Mouse (Mus musculus) heart, embryonic 16.5 days (tissue): ENCODE measurements around the gene Map2. TPM values are rescaled to one million over a fixed set of nuclear protein-coding genes. Genes with fewer than 3 reads are reported as not detected.

Experiments used
- ATAC-seq: fragments of 200-750 bp; cut with Nextera tagmentation; replicated peaks from 2 replicates; pipeline ENCODE4 v1.8.0; 2017; ENCODE audit warnings: moderate number of reproducible peaks; ENCODE audit not compliant: insufficient read depth, low FRiP score; ENCODE audit errors: extremely low read depth
- H3K27ac ChIP-seq: fragments of 300-500 bp; sonication (generic); 2 replicates; pipeline ENCODE4 v1.5.1; 2014; ENCODE audit warnings: mild to moderate bottlenecking, low read length, control low read depth, moderate library complexity
- H3K27me3 ChIP-seq: fragments of 300-500 bp; sonication (generic); 2 replicates; pipeline ENCODE4 v1.6.1; 2014; ENCODE audit warnings: low read length, mixed read lengths; ENCODE audit not compliant: control insufficient read depth, insufficient read depth
- H3K36me3 ChIP-seq: fragments of 300-500 bp; sonication (generic); 2 replicates; pipeline ENCODE4 v1.6.1; 2014; ENCODE audit not compliant: control insufficient read depth, insufficient read depth
- H3K4me1 ChIP-seq: fragments of 300-500 bp; sonication (generic); 2 replicates; pipeline ENCODE4 v1.6.1; 2014; ENCODE audit warnings: low read length, mixed read lengths; ENCODE audit not compliant: control insufficient read depth, insufficient read depth
- H3K4me2 ChIP-seq: fragments of 300-500 bp; sonication (generic); 2 replicates; pipeline ENCODE4 v1.6.1; 2014; ENCODE audit warnings: low read depth, mild to moderate bottlenecking, control low read depth, low read length
- H3K4me3 ChIP-seq: fragments of 300-500 bp; sonication (generic); 2 replicates; pipeline ENCODE4 v1.5.1; 2014; ENCODE audit warnings: mild to moderate bottlenecking, control low read depth, low read length
- H3K9ac ChIP-seq: fragments of 300-500 bp; sonication (generic); 2 replicates; pipeline ENCODE4 v1.6.1; 2014; ENCODE audit warnings: low read length, control low read depth
- H3K9me3 ChIP-seq: fragments of 300-500 bp; sonication (generic); replicated peaks from 2 replicates; pipeline ENCODE4 v1.6.1; 2016; ENCODE audit warnings: low read length; ENCODE audit not compliant: control insufficient read depth
- WGBS: fragments of 180-500 bp; shearing (Covaris S2); extraction: QIAGEN DNeasy Blood & Tissue Kit; methylation state at CpG from one replicate; pipeline ENCODE4 v1.1.7; 2014; 5-methylcytosine and 5-hydroxymethylcytosine counted together
- polyA plus RNA-seq: library from polyadenylated mRNA; unstranded; fragments of >200 nt; fragmentation: Nextera tagmentation; extraction: Ambion mirVana; gene quantifications from 2 replicates; pipeline ENCODE4 v1.2.1, GENCODE M21; 2015

The Map2 gene
- polyA plus RNA-seq, 1 experiment from 2014 or later, result 3.4 TPM

GRCm38 (mm10) chr1:66266231-66266924, 91.3 kb downstream of the Map2 start:
- no peaks in the 10 kb centered on the region for H3K27me3 ChIP-seq
- no peaks in the 10 kb centered on the region for H3K36me3 ChIP-seq
- WGBS, result 60% methylated on average over 4 of the region's 4 CpGs
- ATAC-seq, result no peak
- H3K4me2 ChIP-seq, result no peak overlapping the region
- H3K27ac ChIP-seq, result no peak overlapping the region
- no peak overlapping the region for H3K4me3 ChIP-seq
- H3K4me1 ChIP-seq, result no peaks in the 10 kb centered on the region
- no peak overlapping the region for H3K9ac ChIP-seq
- no peaks in the 10 kb centered on the region for H3K9me3 ChIP-seq

GRCm38 (mm10) chr1:66277663-66278062, 102.6 kb downstream of the Map2 start:
- ATAC-seq, result no peak
- peaks cover 2% of the 10 kb centered on the region; the same call in 1 of the 2 replicates for H3K4me1 ChIP-seq
- no peaks in the 10 kb centered on the region for H3K36me3 ChIP-seq
- H3K27me3 ChIP-seq, result no peaks in the 10 kb centered on the region
- no peak overlapping the region for H3K9ac ChIP-seq
- H3K9me3 ChIP-seq, result no peaks in the 10 kb centered on the region
- WGBS, result 54% methylated on average over 3 of the region's 5 CpGs
- no peak overlapping the region for H3K4me3 ChIP-seq
- H3K4me2 ChIP-seq, result 0 out of 2 replicates have a peak overlapping the region, but pooled peaks have one; percentile 17
- no peak overlapping the region for H3K27ac ChIP-seq

GRCm38 (mm10) chr1:66279222-66280009, 104.3 kb downstream of the Map2 start:
- H3K4me1 ChIP-seq, result peaks cover 2% of the 10 kb centered on the region; the same call in 1 of the 2 replicates
- no peaks in the 10 kb centered on the region for H3K36me3 ChIP-seq
- no peak for ATAC-seq
- H3K9ac ChIP-seq, result no peak overlapping the region
- no peak overlapping the region for H3K27ac ChIP-seq
- no peak overlapping the region for H3K4me3 ChIP-seq
- no peak overlapping the region for H3K4me2 ChIP-seq
- WGBS, result 60% methylated on average over 4 of the region's 4 CpGs
- no peaks in the 10 kb centered on the region for H3K9me3 ChIP-seq
- H3K27me3 ChIP-seq, result no peaks in the 10 kb centered on the region

GRCm38 (mm10) chr1:66280152-66280551, 105.1 kb downstream of the Map2 start:
- Histone ChIP-seq H3K27ac (no peak overlapping the region), H3K4me1 (peaks cover 2% of the 10 kb centered on the region; the same call in 1 of the 2 replicates), H3K9ac (no peak overlapping the region), H3K36me3 (no peaks in the 10 kb centered on the region), H3K4me3 (no peak overlapping the region), H3K9me3 (no peaks in the 10 kb centered on the region), H3K27me3 (no peaks in the 10 kb centered on the region), H3K4me2 (no peak overlapping the region)
- ATAC-seq, result no peak
- WGBS, result 84% methylated on average over 4 of the region's 4 CpGs

GRCm38 (mm10) chr1:66282447-66282846, 107.4 kb downstream of the Map2 start:
- Histone ChIP-seq H3K27me3 (no peaks in the 10 kb centered on the region), H3K4me1 (peaks cover 2% of the 10 kb centered on the region; the same call in 1 of the 2 replicates), H3K27ac (no peak overlapping the region), H3K4me2 (no peak overlapping the region), H3K36me3 (no peaks in the 10 kb centered on the region), H3K9me3 (no peaks in the 10 kb centered on the region), H3K9ac (no peak overlapping the region), H3K4me3 (no peak overlapping the region)
- 65% methylated on average over 3 of the region's 3 CpGs for WGBS
- ATAC-seq, result no peak

- WGBS, result 62% methylated on average over 4 of the region's 4 CpGs
- Histone ChIP-seq H3K4me2 (no peak overlapping the region), H3K9me3 (no peaks in the 10 kb centered on the region), H3K27me3 (no peaks in the 10 kb centered on the region), H3K4me3 (no peak overlapping the region), H3K9ac (no peak overlapping the region), H3K36me3 (no peaks in the 10 kb centered on the region), H3K4me1 (no peaks in the 10 kb centered on the region), H3K27ac (no peak overlapping the region)
- ATAC-seq, result no peak
Measured at GRCm38 (mm10) chr1:66288987-66289386, 113.9 kb downstream of the Map2 start.

GRCm38 (mm10) chr1:66292121-66292881, 117.2 kb downstream of the Map2 start:
- Histone ChIP-seq H3K4me2 (no peak overlapping the region), H3K9me3 (no peaks in the 10 kb centered on the region), H3K4me1 (no peaks in the 10 kb centered on the region), H3K27me3 (no peaks in the 10 kb centered on the region), H3K36me3 (no peaks in the 10 kb centered on the region), H3K9ac (no peak overlapping the region), H3K27ac (no peak overlapping the region), H3K4me3 (no peak overlapping the region)
- no peak for ATAC-seq
- WGBS, result 68% methylated on average over 3 of the region's 3 CpGs

GRCm38 (mm10) chr1:66299376-66299775, 124.3 kb downstream of the Map2 start:
- ATAC-seq, result no peak
- H3K4me3 ChIP-seq, result no peak overlapping the region
- no peaks in the 10 kb centered on the region for H3K36me3 ChIP-seq
- no peak overlapping the region for H3K9ac ChIP-seq
- H3K4me1 ChIP-seq, result no peaks in the 10 kb centered on the region
- no peaks in the 10 kb centered on the region for H3K9me3 ChIP-seq
- H3K4me2 ChIP-seq, result no peak overlapping the region
- WGBS, result 71% methylated on average over 6 of the region's 6 CpGs
- no peak overlapping the region for H3K27ac ChIP-seq
- no peaks in the 10 kb centered on the region for H3K27me3 ChIP-seq
